Mouse (Mus musculus): Measurements from ENCODE around the gene Ctnnd2. TPM values are rescaled to one million over a fixed set of nuclear protein-coding genes. Genes with fewer than 3 reads are reported as not detected.

The Ctnnd2 gene
- polyA plus RNA-seq, 1 experiment from 2014 or later: 1.0 TPM

DNA sequence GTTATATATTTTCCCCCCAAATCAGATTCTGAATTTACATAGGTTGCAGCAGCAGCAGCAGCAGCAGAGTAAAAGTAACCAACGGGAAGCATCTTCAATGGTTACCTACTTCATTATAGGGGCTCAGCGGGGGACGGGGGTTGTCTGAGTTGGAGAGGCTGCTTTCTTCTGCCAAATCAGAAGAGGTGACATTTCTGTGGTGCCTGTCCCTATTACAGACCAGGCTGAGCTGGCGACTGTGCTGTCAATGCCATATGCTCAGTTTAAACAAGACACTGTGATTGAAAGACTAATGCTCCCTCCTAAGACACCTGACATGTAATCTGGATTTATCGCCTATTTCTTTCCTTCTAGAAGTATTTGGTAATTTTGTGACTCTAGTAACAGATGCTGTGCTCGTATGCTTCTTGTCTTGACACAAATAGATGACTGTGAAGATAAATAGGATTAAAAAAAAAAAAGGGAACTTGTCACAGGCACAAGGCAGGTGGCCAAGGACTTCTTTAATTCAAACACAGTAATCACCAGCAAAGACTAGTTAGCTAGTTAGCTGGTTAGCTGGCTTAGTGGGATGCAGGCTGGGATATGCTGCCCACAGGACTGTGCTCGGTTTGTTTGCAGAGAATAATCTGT, 475.4 kb downstream of the Ctnnd2 start:
- TF ChIP-seq CTCF (IDR thresholded peaks at IDR 0.05; ENCODE audit: low read depth): no peak
- no peaks in the 10 kb centered on the region for H3K4me1 ChIP-seq (replicated peaks; ENCODE audit: control insufficient read depth, insufficient read depth, low read length)
- 70% methylated on average over 7 of the region's 7 CpGs for WGBS
- peaks cover 22% of the 10 kb centered on the region for H3K27me3 ChIP-seq (replicated peaks; ENCODE audit: control insufficient read depth, insufficient read depth, low read length)
- no peak for ATAC-seq
- H3K9me3 ChIP-seq (ENCODE audit: control insufficient read depth): no peaks in the 10 kb centered on the region
- H3K27ac ChIP-seq (ENCODE audit: low read depth, low read length): no peak overlapping the region
- no peak overlapping the region for H3K4me2 ChIP-seq (replicated peaks; ENCODE audit: low read depth)
- H3K36me3 ChIP-seq (ENCODE audit: control insufficient read depth, insufficient read depth): no peaks in the 10 kb centered on the region
- H3K9ac ChIP-seq (ENCODE audit: low read depth, low read length): no peak overlapping the region
- H3K4me3 ChIP-seq (ENCODE audit: low read depth, low read length): no peak overlapping the region

DNA sequence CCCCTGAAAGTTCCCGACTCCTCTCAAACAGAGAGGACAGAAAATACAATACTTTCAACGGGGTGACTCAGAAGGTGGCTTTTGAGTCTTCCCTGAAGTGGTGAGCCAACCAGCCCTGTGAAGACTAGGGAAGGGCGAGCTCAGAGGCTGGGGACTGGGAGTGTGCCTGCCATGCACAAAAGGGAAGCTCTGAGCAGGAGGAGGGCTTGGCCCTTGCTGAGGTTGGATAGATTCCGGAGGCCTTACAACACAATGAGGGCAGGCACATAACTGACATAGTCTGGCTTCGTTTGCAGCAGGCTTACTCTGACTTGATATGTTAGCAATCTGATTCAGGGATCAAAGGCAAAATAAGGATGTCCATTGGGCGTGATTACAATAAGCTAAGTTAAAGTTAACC, 477.6 kb downstream of the Ctnnd2 start:
- H3K4me3 ChIP-seq (ENCODE audit: low read depth, low read length): no peak overlapping the region
- no peaks in the 10 kb centered on the region for H3K9me3 ChIP-seq (ENCODE audit: control insufficient read depth)
- H3K4me2 ChIP-seq (replicated peaks; ENCODE audit: low read depth): no peak overlapping the region
- H3K36me3 ChIP-seq (ENCODE audit: control insufficient read depth, insufficient read depth): no peaks in the 10 kb centered on the region
- no peak for ATAC-seq
- H3K27ac ChIP-seq (ENCODE audit: low read depth, low read length): no peak overlapping the region
- WGBS: 68% methylated on average over 6 of the region's 6 CpGs
- H3K9ac ChIP-seq (ENCODE audit: low read depth, low read length): no peak overlapping the region
- TF ChIP-seq CTCF (IDR thresholded peaks at IDR 0.05; ENCODE audit: low read depth): no peak
- peaks cover 22% of the 10 kb centered on the region for H3K27me3 ChIP-seq (replicated peaks; ENCODE audit: control insufficient read depth, insufficient read depth, low read length)
- H3K4me1 ChIP-seq (replicated peaks; ENCODE audit: control insufficient read depth, insufficient read depth, low read length): no peaks in the 10 kb centered on the region

DNA sequence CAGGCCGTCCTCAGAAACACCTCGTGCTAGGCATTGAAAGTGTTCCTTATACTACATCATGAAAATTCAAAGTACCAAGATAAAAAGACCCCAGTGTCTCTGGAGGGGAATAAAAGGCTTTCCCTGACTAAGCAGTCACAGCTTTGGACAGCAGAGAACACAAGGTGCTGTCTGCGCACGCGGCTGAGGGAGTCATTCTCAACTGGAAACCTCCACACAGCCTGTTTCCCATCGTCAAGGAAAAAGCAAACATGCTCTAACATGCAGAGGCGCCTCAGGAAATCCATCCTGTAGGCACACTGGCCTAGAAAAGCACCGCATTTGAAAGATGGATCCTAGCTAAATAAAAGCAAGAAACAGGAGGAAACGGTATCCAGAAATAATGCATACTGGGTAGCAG, 483.0 kb downstream of the Ctnnd2 start:
- no peak for ATAC-seq
- H3K4me1 ChIP-seq (replicated peaks; ENCODE audit: control insufficient read depth, insufficient read depth, low read length): no peaks in the 10 kb centered on the region
- H3K27me3 ChIP-seq (replicated peaks; ENCODE audit: control insufficient read depth, insufficient read depth, low read length): no peaks in the 10 kb centered on the region
- H3K9ac ChIP-seq (ENCODE audit: low read depth, low read length): no peak overlapping the region
- no peaks in the 10 kb centered on the region for H3K36me3 ChIP-seq (ENCODE audit: control insufficient read depth, insufficient read depth)
- 76% methylated on average over 9 of the region's 9 CpGs for WGBS
- H3K27ac ChIP-seq (ENCODE audit: low read depth, low read length): no peak overlapping the region
- no peak for TF ChIP-seq CTCF (IDR thresholded peaks at IDR 0.05; ENCODE audit: low read depth)
- H3K4me2 ChIP-seq (replicated peaks; ENCODE audit: low read depth): no peak overlapping the region
- no peaks in the 10 kb centered on the region for H3K9me3 ChIP-seq (ENCODE audit: control insufficient read depth)
- no peak overlapping the region for H3K4me3 ChIP-seq (ENCODE audit: low read depth, low read length)

DNA sequence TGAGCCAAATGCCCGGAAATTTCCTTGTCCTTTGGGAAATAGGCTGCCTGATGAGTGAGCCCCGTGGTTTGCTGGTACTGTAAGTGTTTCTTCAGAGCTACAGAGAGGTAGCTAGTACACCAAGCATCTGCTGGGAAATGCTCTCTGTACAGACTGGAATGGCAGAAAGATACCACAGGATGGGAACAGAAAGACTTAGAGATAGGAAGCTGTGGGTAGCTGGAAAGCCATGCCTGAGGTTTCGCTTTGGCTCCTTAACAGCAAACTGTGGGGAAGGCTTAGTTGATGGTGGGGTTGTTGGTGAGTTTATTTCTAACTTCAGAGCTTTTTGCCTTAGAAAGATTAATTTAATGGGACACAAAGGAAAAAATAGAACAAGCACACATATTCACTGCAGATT, 485.2 kb downstream of the Ctnnd2 start:
- H3K27ac ChIP-seq (ENCODE audit: low read depth, low read length): no peak overlapping the region
- H3K4me2 ChIP-seq (replicated peaks; ENCODE audit: low read depth): no peak overlapping the region
- no peaks in the 10 kb centered on the region for H3K4me1 ChIP-seq (replicated peaks; ENCODE audit: control insufficient read depth, insufficient read depth, low read length)
- no peak overlapping the region for H3K4me3 ChIP-seq (ENCODE audit: low read depth, low read length)
- H3K9ac ChIP-seq (ENCODE audit: low read depth, low read length): no peak overlapping the region
- H3K36me3 ChIP-seq (ENCODE audit: control insufficient read depth, insufficient read depth): no peaks in the 10 kb centered on the region
- 87% methylated on average over 3 of the region's 3 CpGs for WGBS
- no peaks in the 10 kb centered on the region for H3K27me3 ChIP-seq (replicated peaks; ENCODE audit: control insufficient read depth, insufficient read depth, low read length)
- TF ChIP-seq CTCF (IDR thresholded peaks at IDR 0.05; ENCODE audit: low read depth): no peak
- no peak for ATAC-seq
- no peaks in the 10 kb centered on the region for H3K9me3 ChIP-seq (ENCODE audit: control insufficient read depth)

DNA sequence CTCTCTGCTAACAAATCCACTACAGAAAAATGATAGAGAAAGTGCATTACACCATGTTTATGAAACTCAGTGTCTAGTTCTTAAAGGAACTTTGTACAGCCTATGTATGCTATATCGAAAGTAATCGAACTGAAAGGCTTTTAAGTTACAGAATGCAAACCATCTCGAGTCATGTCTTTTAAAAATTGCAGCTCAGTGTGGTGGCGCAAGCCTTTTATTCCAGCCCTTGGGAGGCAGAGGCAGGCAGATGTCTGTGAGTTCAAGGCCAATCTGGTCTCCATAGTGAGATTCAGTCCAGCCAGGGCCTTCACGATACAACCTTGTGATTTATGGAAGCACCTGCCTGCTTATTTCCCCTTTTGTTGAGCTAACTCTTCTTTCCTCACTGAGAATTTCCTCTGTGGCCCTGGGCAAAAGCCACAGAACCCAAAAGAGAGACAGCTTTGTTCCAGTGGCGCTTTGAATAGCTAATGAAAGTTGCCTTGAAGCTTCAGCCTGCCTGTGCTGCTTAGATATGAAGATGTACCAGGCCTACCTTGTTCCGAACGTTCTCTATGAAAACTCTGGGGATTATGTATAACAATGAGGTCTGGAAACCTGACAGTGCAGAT, 488.3 kb downstream of the Ctnnd2 start:
- no peaks in the 10 kb centered on the region for H3K36me3 ChIP-seq (ENCODE audit: control insufficient read depth, insufficient read depth)
- no peak overlapping the region for H3K4me3 ChIP-seq (ENCODE audit: low read depth, low read length)
- no peaks in the 10 kb centered on the region for H3K9me3 ChIP-seq (ENCODE audit: control insufficient read depth)
- no peak overlapping the region for H3K27ac ChIP-seq (ENCODE audit: low read depth, low read length)
- 83% methylated on average over 8 of the region's 8 CpGs for WGBS
- H3K27me3 ChIP-seq (replicated peaks; ENCODE audit: control insufficient read depth, insufficient read depth, low read length): no peaks in the 10 kb centered on the region
- no peak overlapping the region for H3K4me2 ChIP-seq (replicated peaks; ENCODE audit: low read depth)
- no peak for ATAC-seq
- no peak overlapping the region for H3K9ac ChIP-seq (ENCODE audit: low read depth, low read length)
- no peak for TF ChIP-seq CTCF (IDR thresholded peaks at IDR 0.05; ENCODE audit: low read depth)
- no peaks in the 10 kb centered on the region for H3K4me1 ChIP-seq (replicated peaks; ENCODE audit: control insufficient read depth, insufficient read depth, low read length)

DNA sequence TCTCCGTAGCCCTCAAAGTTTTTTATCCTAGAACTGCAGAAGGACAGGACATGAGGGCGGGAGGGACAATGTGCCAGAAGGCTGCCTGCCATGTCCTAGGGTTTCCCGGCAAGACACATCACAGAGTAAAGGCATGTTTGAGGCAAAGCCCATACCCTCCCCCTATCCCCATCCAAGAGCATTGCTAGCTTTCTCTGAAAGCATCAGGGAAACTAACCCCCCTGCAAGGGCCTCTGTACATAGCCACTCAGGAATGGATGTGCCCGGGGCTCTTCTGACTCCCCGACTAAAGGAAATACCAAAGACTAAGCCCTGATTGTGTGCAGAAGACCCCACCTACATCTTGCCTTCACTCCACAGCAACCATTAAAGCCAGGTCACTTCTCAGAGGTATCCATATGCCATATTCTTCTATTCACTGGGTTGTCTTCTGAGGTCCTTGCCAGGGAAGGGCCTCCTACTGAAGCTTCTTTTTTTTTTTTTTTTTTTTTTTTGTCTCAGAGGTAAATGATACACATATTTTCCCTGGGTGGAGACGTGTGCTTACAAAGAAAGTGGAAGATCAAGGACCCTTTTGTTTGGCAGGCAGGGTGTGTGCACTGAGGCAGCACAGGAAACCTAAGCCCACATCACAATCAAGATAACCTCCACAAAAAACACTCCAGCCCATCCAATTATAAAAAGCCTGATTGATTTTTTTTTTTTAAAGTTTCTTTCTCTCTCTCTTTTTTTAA, 489.5 kb downstream of the Ctnnd2 start:
- no peak for ATAC-seq
- Histone ChIP-seq H3K4me2 (replicated peaks; ENCODE audit: low read depth) (no peak overlapping the region), H3K9me3 (ENCODE audit: control insufficient read depth) (no peaks in the 10 kb centered on the region), H3K4me1 (replicated peaks; ENCODE audit: control insufficient read depth, insufficient read depth, low read length) (no peaks in the 10 kb centered on the region), H3K9ac (ENCODE audit: low read depth, low read length) (no peak overlapping the region), H3K27me3 (replicated peaks; ENCODE audit: control insufficient read depth, insufficient read depth, low read length) (no peaks in the 10 kb centered on the region), H3K36me3 (ENCODE audit: control insufficient read depth, insufficient read depth) (no peaks in the 10 kb centered on the region), H3K4me3 (ENCODE audit: low read depth, low read length) (no peak overlapping the region), H3K27ac (ENCODE audit: low read depth, low read length) (no peak overlapping the region)
- 45% methylated on average over 6 of the region's 6 CpGs for WGBS
- no peak for TF ChIP-seq CTCF (IDR thresholded peaks at IDR 0.05; ENCODE audit: low read depth)

All from intestine, postnatal 0 days (tissue).